Mouse (Mus musculus) testis, adult 2 months (tissue): ENCODE measurements at regions not wholly inside any gene's neighbourhood (a gene's known extent, or its start where the extent isn't known, plus 50 kb on each side); places are given as distances from the start of the nearest gene placed in this dataset.

Source experiments
- H3K27ac ChIP-seq: fragments of 200-500 bp; 2 replicates; pipeline ENCODE4 v1.5.1; 2012; ENCODE audit warnings: low read depth, low read length; ENCODE audit not compliant: control insufficient read depth, insufficient read depth
- H3K27me3 ChIP-seq: fragments of 200-500 bp; 2 replicates; pipeline ENCODE4 v1.6.1; 2012; ENCODE audit warnings: mild to moderate bottlenecking, low read length, moderate library complexity; ENCODE audit not compliant: control insufficient read depth, insufficient read depth
- H3K36me3 ChIP-seq: fragments of 200-500 bp; 2 replicates; pipeline ENCODE4 v1.6.1; 2012; ENCODE audit warnings: mild to moderate bottlenecking, low read length; ENCODE audit not compliant: control insufficient read depth, insufficient read depth
- H3K4me1 ChIP-seq: fragments of 200-500 bp; 2 replicates; pipeline ENCODE4 v1.6.1; 2012; ENCODE audit warnings: low read length; ENCODE audit not compliant: control insufficient read depth, insufficient read depth
- H3K4me3 ChIP-seq: fragments of 200-500 bp; 2 replicates; pipeline ENCODE4 v1.5.1; 2012; ENCODE audit warnings: low read depth, mild to moderate bottlenecking, low read length, moderate library complexity, mixed read lengths; ENCODE audit not compliant: control insufficient read depth
- CTCF ChIP-seq: fragments of 200-500 bp; IDR thresholded peaks from 2 replicates; pipeline ENCODE4 v1.5.1; 2012; ENCODE audit warnings: low read depth, mild to moderate bottlenecking, inconsistent platforms, low read length, moderate library complexity; ENCODE audit not compliant: control insufficient read depth, insufficient read depth, insufficient replicate concordance
- POLR2A ChIP-seq: fragments of 200-500 bp; IDR thresholded peaks from 2 replicates; pipeline ENCODE4 v1.6.1; 2012; ENCODE audit warnings: low read depth, mild to moderate bottlenecking, inconsistent platforms, low read length, moderate library complexity; ENCODE audit not compliant: control insufficient read depth

- Histone ChIP-seq H3K27me3 (no peaks in the 10 kb centered on the region), H3K36me3 (no peaks in the 10 kb centered on the region), H3K4me3 (no peak overlapping the region), H3K27ac (no peak overlapping the region), H3K4me1 (no peaks in the 10 kb centered on the region)
- TF ChIP-seq CTCF (no peak), POLR2A (no peak)
Observed at GRCm38 (mm10) chr11:111223834-111224233, 157.9 kb downstream of the Kcnj2 start.

- TF ChIP-seq POLR2A (no peak), CTCF (no peak)
- no peaks in the 10 kb centered on the region for H3K27me3 ChIP-seq
Observed at GRCm38 (mm10) chr11:111227305-111227704, 161.3 kb downstream of the Kcnj2 start.

GRCm38 (mm10) chr11:111236741-111237140, 170.8 kb downstream of the Kcnj2 start:
- no peaks in the 10 kb centered on the region for H3K27me3 ChIP-seq
- TF ChIP-seq POLR2A (no peak), CTCF (no peak)
- no peaks in the 10 kb centered on the region for H3K4me1 ChIP-seq
- no peak overlapping the region for H3K4me3 ChIP-seq
- no peaks in the 10 kb centered on the region for H3K36me3 ChIP-seq
- H3K27ac ChIP-seq = no peak overlapping the region

More at GRCm38 (mm10) chr11:111227305-111227704, 161.3 kb downstream of the Kcnj2 start:
- no peaks in the 10 kb centered on the region for H3K36me3 ChIP-seq
- H3K4me3 ChIP-seq = no peak overlapping the region
- H3K4me1 ChIP-seq = no peaks in the 10 kb centered on the region
- no peak overlapping the region for H3K27ac ChIP-seq

GRCm38 (mm10) chr11:111239784-111240183, 173.8 kb downstream of the Kcnj2 start:
- Histone ChIP-seq H3K4me3 (no peak overlapping the region), H3K27ac (no peak overlapping the region), H3K4me1 (no peaks in the 10 kb centered on the region), H3K36me3 (no peaks in the 10 kb centered on the region), H3K27me3 (no peaks in the 10 kb centered on the region)
- TF ChIP-seq CTCF (no peak), POLR2A (no peak)

GRCm38 (mm10) chr11:111252226-111252625, 186.3 kb downstream of the Kcnj2 start:
- Histone ChIP-seq H3K4me1 (no peaks in the 10 kb centered on the region), H3K27ac (no peak overlapping the region), H3K4me3 (no peak overlapping the region), H3K36me3 (no peaks in the 10 kb centered on the region), H3K27me3 (no peaks in the 10 kb centered on the region)
- TF ChIP-seq CTCF (no peak), POLR2A (no peak)

- Histone ChIP-seq H3K27me3 (no peaks in the 10 kb centered on the region), H3K4me1 (no peaks in the 10 kb centered on the region), H3K27ac (no peak overlapping the region), H3K36me3 (no peaks in the 10 kb centered on the region), H3K4me3 (no peak overlapping the region)
- TF ChIP-seq POLR2A (no peak), CTCF (no peak)
Observed at GRCm38 (mm10) chr11:111256596-111256995, 190.6 kb downstream of the Kcnj2 start.

- Histone ChIP-seq H3K4me3 (no peak overlapping the region), H3K4me1 (no peaks in the 10 kb centered on the region), H3K27me3 (no peaks in the 10 kb centered on the region), H3K27ac (no peak overlapping the region), H3K36me3 (no peaks in the 10 kb centered on the region)
- no peak for TF ChIP-seq CTCF
- TF ChIP-seq POLR2A = no peak
Observed at GRCm38 (mm10) chr11:111260691-111261383, 194.9 kb downstream of the Kcnj2 start.
